Mouse (Mus musculus): ENCODE results near the gene Nutf2.

Nutf2 gene

GRCm38 (mm10) chr8:105855248-105856167, 4.9 kb upstream of the Nutf2 start:
- peak; percentile 70 for DNase-seq (ENCODE audit: low spot score)

DNA sequence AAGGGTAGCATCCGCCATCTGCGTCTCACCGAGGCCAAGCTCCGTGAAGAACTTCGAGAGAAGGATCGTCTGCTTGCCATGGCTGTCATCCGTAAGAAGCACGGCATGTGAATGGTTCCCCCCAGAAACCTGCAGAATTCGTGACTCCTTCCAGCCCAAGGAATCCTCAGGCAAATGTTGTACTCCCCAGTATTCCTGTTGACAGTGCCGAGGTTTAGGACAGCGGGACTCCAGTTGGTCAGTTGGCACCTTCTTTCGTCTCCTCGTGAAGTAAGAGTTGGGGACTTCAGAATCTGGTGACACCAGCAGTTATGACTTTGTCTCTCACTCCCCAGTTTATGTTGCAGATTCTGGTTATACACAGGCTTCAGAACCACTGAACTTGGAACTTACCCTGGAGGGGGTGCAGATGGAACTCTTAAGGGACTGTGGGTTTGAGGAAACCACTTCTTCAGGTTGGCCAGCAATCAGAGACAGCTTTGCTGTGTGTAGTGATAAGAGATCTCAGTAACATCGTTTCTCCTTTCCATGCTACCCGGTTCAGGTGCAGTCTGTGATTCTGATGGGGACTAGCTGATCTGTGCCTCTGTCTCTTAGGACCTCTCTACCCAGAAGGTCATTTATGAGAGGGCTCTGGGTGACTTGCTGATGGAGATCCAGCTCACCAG, 4.1 kb upstream of the Nutf2 start:
- DNase-seq (ENCODE audit: low spot score), result no peak

DNA sequence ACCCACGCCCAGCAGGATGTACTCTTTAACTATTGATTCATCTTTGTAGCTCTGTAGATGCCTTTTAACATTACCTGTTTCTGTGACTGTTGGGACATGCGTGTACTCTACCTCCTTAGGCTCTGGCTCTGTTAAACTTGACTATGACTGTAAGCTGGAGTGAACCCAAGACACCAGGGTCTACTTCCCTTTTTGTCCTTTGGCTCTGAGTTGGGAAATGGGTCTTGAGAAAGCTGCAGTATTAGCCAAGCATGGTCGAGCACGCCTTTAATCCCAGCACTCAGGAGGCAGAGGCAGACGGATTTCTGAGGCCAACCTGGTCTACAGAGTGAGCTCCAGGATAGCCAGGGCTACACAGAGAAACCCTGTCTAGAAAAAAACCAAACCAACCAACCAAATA, 1.9 kb upstream of the Nutf2 start:
- DNase-seq (ENCODE audit: low spot score), result no peak

GRCm38 (mm10) chr8:105859314-105859713, 1.1 kb upstream of the Nutf2 start:
- peak; percentile 25 for DNase-seq (ENCODE audit: low spot score)

DNA sequence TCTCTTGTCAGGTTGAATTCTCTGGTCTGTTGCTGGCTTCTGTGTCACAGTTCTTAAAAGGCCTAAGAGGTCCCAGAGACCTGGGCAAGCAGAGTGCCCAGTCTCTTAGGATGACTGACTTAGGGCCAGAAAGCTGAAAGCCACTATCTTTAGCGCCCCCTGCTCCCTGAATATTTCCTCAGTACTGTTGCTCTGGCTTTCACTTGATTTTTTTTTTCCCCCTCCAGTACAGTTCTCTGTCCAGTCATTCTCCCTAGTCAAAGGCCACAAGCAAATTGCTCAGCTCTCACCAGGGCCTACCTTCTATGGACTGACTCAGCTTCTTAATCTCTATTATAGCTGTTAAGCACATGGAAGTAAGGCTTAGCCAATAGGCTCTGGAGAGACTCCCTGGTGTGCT, 1.6 kb downstream of the Nutf2 start:
- peak; percentile 73 for DNase-seq (ENCODE audit: low spot score)

DNA sequence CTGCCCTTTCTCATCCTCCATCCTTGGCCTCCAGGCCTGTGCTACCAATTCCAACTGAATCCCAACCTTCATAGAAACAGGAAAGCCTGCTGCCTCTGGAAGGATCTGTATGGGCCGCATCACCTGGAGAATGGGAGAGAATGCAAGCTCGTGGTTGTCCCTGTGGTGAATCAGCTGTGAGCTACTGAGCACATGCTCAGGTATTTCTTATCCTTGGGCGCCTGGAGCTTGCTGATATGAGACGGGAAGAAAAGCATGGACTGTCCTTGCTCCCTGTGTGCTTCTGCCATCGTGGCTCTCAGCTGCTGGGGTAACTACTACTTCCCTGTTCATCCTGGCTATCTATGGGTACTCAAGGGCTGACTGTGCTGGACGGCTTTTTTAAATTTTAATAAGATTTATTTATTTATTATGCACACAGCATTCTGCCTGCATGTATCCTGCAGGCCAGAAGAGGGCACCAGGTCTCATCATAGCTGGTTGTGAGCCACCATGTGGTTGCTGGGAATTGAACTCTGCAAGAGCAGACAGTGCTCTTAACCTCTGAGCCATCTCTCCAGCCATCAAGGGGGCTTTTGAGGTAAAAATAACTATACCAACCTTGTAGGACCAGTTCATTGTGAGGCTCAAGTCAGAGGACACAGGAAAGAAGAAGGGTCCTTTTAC, 6.1 kb downstream of the Nutf2 start:
- no peak for DNase-seq (ENCODE audit: low spot score)

GRCm38 (mm10) chr8:105874301-105874700, 13.9 kb downstream of the Nutf2 start:
- DNase-seq (ENCODE audit: low spot score), result no peak

DNA sequence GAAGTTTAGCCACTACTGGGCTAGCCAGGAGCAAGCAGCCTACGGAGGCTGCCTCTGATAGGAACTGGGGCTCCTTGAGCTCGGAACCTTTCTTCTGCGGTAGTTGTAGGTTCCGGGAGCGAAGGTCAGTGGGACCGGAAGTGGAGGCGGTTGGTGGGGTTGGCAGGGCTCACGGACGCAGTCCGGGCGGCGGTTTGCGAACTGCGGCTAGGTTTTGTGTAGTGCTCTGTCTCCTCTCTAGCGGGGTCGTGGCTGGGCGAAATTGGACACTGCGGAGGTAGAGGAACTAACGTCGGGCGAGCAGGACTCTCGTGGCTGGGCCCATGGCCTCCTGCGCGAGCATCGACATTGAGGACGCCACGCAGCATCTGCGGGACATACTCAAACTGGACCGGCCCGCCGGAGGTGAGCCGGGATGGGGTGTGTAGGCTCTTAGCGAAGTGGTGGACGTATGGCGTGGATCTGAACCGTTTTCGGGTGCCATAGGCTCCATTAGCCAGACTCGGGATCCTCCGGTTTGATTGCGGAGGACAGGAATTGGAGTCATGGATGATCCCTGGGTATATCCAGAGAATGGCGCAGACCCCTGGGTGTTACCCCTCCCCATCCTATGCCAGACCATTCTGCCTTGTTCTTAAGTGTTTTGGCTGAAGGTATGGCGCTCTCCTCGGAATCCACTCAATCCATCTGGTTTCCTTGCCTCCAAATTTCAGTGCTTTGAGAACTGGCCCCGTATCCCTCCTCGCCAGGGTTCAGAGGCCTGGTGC, 20.6 kb downstream of the Nutf2 start, which contains the start of gene Edc4:
TSS of gene Edc4 (plus strand) at position 128 of the 767 bp plus-strand sequence.
- DNase-seq (ENCODE audit: low spot score), result peak; percentile 89

- DNase-seq (ENCODE audit: low spot score), result no peak
Measured at GRCm38 (mm10) chr8:105889756-105890465, 29.5 kb downstream of the Nutf2 start.

DNA sequence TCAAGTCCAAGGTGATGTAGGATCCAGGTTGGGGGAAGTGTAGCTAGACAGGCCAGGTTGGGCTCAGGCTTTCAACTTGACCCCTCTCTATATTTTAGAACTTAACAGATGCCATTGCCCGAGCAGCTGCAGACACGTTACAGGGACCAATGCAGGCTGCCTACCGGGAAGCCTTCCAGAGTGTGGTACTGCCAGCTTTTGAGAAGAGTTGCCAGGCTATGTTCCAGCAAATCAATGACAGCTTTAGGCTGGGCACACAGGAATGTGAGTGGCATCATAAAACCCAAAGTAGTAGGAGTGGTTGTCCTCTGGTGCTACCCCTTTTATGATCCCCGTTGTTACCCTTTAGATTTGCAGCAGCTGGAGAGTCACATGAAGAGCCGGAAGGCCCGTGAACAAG, 30.5 kb downstream of the Nutf2 start:
- no peak for DNase-seq (ENCODE audit: low spot score)

DNA sequence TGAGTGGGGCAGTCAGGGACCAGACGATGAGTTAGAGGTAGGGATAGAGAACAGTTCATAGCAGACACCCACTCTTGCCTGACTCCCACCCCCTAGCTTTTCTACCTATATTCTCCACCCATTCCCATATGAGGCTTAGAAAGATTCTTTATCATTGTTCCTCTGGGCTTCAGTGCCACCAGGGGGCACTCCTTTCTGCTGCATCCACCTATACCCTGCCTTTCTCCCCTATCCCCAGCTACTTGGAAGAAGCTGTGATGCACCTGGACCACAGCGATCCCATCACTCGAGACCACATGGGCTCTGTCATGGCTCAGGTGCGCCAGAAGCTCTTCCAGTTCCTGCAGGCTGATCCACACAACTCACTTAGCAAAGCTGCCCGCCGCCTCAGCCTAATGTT, 32.1 kb downstream of the Nutf2 start:
- peak; percentile 48 for DNase-seq (ENCODE audit: low spot score)

DNA sequence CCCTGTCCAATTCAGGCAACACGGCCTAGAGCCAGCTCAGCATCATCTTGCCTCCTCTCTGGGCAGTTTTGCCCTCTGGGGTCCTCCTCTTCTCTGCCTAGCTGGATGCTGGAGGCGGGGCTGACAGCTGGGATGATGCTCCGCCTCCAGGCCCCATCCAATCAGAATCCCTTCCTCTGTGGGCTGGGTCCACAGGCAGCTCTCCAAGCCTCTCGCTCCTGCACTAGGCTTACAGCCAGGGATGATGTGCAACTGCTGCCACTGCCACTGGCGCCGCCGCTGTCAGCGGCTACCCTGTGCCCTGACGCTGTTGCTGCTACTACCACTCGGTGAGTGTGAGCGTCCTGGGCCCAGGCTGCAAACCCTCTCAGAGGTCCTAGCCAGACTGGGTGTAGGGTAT, 33.0 kb downstream of the Nutf2 start, which contains the start of gene Nrn1l:
TSS of gene Nrn1l (plus strand) at position 229 of the 400 bp plus-strand sequence.
- DNase-seq (ENCODE audit: low spot score), result peak; percentile 92

DNA sequence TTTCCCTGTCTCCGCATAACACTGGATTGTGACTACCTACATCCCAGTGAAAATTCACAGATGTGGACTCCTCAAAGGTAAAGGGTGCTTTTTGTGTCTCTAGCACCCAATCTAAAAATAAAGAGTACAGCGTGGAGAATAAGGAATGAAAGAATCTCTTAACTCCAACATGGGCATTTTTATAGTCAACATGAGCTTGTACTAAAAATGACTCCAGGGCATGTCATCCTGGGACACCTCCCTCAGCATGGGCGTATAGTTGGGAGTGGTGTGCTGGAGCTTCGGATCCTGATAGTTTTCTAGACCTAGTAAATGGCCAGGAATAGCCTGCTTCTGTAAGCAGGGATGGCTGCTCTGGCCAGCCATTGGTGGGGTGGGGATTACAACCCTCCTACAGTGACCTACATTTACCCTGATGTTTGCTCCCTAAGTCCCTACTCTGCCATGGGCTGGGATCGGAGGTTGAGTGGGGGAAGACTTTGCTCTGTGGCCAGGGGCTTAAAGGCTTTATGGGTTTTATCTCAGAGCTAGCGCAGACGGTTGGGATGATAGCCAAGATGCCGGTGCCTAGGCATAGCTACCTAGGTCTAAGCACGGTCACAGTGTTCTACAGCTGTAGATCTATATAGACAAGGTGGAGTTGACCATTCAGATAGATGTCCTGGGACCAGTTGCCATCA, 37.6 kb downstream of the Nutf2 start:
- DNase-seq (ENCODE audit: low spot score), result no peak

- peak; percentile 95 for DNase-seq (ENCODE audit: low spot score)
Measured at GRCm38 (mm10) chr8:105900180-105900940, 40.0 kb downstream of the Nutf2 start, which contains the start of gene Pskh1. Gene Pskh1 (plus strand): TSS chr8:105900441.

DNA sequence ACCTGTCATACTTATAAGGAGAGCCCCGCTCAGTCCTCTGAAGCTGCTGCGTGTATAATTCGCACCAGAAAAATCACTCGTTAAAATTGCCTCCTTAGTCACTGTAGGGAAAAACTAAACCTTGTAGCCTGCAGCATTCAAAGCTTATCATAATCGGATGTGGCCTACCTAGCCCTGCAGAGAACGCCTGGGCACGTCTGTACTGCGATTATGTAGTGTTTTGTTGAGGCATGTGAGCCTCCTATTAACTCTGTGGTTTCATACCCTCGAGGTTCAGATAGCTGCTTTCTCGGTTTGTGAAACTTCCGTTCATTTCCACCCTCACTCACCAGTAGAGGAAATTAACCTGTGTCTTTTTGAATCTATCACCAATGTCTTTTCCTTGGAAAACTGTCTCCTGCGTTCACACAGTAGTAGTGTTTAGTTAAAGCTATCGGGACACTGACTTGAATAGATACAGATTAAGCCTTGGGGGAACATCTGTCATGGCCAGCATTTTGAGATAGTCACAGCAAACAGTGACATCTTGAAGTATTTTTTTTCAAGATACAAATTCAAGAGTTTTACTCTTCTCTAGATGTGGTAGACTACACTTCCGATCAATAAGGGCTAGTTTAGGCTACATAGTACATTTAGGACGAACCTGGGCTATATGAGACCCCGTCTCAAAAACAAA, 40.7 kb downstream of the Nutf2 start:
- DNase-seq (ENCODE audit: low spot score), result no peak

DNA sequence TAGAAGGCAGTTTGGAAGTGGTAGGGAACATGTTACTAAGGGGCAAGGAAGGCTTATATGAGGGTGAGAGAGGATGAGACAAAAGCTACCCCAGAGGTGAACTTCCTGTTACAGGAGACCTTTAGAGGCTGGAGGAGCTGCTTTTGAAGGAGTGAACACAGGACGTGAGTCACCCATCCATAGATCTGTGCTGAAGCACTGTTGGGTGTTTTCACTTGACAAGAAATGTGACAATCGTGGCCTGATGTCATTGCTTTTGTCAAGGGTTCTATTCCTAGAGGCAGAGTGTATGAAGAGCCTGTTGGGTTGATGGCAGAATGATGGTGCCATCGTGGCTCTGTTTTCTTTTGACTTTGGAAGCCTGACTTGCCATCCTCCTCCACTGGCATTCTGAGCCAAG, 59.0 kb downstream of the Nutf2 start:
- DNase-seq (ENCODE audit: low spot score), result no peak

DNA sequence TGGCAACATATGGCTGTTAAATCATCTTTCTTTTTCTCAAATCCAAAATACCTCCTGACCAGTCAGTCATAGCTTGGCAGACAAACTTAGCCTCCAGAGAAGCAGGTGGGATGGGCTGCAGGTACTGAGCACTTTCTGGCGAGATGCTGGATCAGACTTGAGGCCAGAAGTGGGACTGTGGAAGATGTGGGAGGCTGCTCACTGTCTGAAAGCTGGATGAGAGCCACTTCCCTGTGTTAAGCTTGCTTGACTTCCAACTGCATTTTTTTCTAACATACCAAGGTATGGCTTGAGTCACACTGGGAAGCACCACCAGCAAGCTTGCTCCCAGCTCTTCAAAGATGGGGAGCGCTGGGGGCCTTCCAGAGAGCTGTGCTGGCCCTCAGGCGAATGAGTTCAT, 64.7 kb downstream of the Nutf2 start:
- DNase-seq (ENCODE audit: low spot score), result no peak
